Mouse (Mus musculus) megakaryocyte-erythroid progenitor cell, adult 5 weeks (primary cell): ENCODE measurements around the gene Ccdc106. TPM values are rescaled to one million over a fixed set of nuclear protein-coding genes. Genes with fewer than 3 reads are reported as not detected.

Experiments used
- polyA plus RNA-seq: library from polyadenylated mRNA; stranded (reverse); fragments of >175 nt; gene quantifications from 2 replicates; pipeline ENCODE4 v1.2.3, GENCODE M21; 2012

Ccdc106 gene
- polyA plus RNA-seq = 0.83 and 1.2 TPM in 2 replicates

GRCm38 (mm10) chr7:5020000-5020681, at the start of gene Ccdc106, which contains the start of gene Zfp865:
Ccdc106 (plus strand) TSS chr7:5020553.
Zfp865 (plus strand) TSS chr7:5020376.

GRCm38 (mm10) chr7:4971068-4971467, 49.3 kb upstream of the Ccdc106 start, which contains the start of gene Sbk3:
Sbk3 (minus strand) TSS chr7:4971168.

DNA sequence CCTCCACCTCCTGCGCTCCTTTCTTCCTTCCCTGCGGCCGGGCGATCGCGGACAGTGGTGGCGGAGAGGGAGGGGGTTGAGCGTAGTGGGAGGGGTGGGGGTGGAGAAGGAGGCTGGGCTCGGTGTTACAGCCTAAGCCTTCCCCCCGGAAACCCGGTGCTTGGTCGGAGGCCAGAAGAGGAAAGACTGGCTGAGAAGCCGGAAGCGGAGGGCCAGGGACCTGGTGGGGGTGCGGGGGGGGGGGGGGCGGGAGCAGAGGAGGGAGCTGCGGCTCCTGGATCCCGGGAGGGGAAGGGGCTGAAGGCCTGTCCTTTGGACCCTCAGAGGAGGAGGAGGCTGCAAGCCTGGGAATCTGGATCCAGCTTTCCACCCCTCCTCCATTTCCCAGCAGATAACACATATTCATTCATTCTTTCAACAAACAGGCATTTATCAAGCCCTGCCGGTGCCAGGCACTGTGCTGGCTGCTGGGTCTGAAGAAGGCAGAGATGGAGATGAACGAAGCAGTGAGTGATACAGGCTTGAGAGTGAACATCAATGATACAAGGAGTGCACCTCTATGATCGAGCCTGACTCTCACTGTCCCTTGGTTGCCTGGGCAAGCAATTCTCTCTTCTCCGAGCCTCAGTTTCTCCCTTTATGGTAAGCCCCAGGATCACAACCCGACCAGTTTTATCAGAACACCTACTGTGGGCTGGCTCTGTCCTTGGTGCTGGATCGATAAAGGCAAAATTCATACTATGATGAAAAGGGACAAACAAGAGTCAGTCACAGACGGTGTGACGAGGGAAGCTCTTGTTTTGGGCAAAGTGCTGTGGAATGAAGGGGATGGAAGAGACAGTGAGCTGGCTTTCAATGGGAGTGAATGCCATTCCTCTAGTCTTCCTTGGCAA, 24.1 kb upstream of the Ccdc106 start, which contains the start of gene Zfp579:
Gene Zfp579 (minus strand): TSS at position 156 of the 893 bp plus-strand sequence.

GRCm38 (mm10) chr7:5014251-5015117, 5.9 kb upstream of the Ccdc106 start, which contains the start of the genes Zfp524 and Fiz1:
Zfp524 (plus strand) TSS chr7:5014415.
Fiz1 (minus strand) TSS chr7:5014697.

GRCm38 (mm10) chr7:5015118-5016001, 5.0 kb upstream of the Ccdc106 start, which contains the start of gene Gm44973:
Gm44973 (plus strand) TSS chr7:5015496.

GRCm38 (mm10) chr7:5033818-5034217, 13.5 kb downstream of the Ccdc106 start, which contains the start of gene 4632433K11Rik:
4632433K11Rik (plus strand) TSS chr7:5034118.

DNA sequence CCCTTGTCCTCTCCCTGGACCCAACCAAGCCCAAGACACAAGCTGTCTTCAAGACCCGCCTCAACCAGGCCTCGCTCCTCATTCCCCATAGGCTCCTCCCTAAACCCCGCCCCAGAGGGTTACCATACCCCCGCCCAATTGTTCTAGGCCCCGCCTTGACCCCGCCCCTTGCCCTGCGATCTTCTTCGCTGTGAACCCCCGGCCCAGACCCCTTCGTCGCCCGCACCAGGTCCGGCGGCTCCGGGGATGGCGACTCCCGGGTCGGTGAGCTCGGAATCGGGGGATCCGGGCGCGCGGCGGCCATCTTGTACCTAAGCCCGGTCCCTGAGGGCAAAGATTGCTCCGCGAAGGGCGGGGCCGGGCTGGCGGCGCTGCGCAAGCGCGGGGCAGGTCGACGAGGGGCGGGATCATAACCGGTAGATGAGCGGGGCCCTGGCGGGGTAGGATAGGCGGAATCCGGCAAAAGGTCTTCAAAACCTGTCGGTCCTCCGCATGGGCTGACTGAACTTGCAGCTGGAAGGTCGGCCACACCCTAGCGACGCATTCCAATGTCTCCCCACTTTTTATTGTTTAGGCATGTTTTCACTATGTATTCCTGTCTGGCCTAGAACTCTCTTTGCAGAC, 17.9 kb downstream of the Ccdc106 start, which contains the start of gene Zfp784:
Gene Zfp784 (minus strand): TSS at position 338 of the 624 bp plus-strand sequence.

DNA sequence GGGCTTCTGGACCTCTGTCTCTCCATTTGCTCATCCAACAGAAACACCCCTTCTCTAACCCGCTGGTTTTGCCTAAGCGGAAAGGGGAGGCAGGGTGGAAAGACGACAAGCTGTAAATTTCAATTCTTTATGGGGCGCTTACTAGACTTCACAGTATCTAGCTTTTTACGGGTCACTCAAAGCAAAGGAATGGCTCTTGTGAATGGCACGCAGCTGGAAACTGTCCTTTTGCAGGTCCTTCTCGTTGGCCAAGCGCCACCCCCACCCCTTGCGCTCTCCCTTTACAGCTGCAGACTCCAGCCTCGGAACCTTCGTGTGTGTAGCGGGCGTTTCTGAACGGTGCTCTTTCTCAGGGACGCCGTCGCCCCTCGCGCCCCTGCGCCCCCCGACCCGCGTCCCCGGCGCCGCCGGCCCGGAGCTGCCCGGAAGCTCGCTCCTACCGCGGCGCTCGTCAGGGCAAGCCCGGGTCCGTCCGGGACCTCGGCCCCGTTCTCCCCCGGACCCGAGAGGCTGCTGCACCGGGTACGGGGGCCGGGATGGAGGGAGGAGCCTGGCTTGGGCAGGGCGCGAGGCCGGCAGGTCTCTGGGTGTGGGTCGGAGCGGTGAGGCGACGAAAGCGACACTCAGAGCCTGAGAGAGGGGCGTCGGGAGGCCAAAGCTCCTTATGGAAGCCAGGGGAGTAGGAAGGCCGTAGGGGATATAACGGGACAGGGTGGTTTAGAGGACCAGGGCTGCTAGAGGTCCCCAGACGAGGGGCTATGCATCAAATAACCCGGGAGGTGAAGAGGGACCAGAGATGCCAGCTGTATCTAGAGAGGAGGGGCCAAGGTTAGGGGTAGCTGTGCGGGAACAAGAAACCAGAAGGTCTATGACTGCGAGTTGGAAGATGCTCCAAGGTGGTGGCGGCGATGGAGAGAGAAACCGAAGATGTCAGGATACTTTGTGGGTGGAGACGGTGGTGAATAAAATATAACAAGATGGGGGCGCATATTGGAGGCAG, 31.1 kb downstream of the Ccdc106 start, which contains the start of gene Zfp580:
Gene Zfp580 (plus strand): TSS at position 346 of the 1,000 bp plus-strand sequence.

GRCm38 (mm10) chr7:5061774-5062359, 41.5 kb downstream of the Ccdc106 start, which contains the start of gene U2af2:
U2af2 (plus strand) TSS chr7:5062143.

DNA sequence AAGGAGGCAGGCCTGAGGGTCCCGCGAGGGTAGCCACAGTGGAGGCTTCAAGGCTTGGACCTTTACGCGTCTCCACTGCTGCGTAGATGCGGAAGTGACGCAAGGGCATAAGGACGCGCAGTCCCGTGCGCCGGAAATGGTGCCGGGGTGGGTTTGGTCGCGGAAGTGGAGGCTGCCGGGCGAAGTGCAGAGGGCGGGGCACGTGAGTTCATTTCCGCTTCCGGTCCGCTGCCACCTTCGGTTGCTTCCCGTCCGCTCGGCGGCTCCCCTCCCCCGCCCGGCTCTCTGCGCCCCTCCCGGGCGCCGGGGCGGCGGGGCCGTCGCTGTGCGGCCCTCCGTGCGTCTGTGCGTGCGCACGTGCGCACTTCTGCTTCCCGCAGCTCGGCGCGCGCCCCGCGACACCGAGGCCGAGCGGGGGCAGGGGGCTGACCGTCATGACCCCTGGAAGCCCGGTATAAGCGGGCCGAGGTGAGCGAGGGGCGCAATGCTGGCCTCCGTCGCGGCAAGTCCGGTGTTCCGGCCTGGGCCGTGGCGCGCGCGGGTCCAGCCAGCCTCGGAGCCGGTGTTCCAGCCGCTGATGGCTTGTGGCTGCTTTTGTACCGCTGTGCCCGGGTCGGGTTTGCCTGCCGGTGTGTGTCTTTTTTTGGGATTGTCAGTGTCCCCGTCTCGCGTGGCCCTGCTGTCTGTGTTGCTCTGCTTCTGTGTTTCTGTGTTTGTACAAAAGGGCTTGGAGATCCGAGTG, 59.8 kb downstream of the Ccdc106 start, which contains the start of gene Epn1:
Gene Epn1 (plus strand): TSS at position 226 of the 742 bp plus-strand sequence.

Other genes with a start within 250 kb of the Ccdc106 start
- not detected in 2 replicates for gene Fam71e2, start 249.3 kb upstream of the Ccdc106 start, polyA plus RNA-seq
- 0.10 and 1.1 TPM in 2 replicates for gene Il11, start 237.7 kb upstream of the Ccdc106 start, polyA plus RNA-seq
- not detected in 2 replicates for gene Tmem190, start 237.6 kb upstream of the Ccdc106 start, polyA plus RNA-seq
- 57.5 and 58.8 TPM in 2 replicates for gene Tmem238, start 230.9 kb upstream of the Ccdc106 start, polyA plus RNA-seq
- gene Rpl28, start 227.7 kb upstream of the Ccdc106 start, polyA plus RNA-seq = 10,504 and 11,093 TPM in 2 replicates
- 251 TPM in 2 replicates for gene Ube2s, start 208.0 kb upstream of the Ccdc106 start, polyA plus RNA-seq
- 0.24 and 0.79 TPM in 2 replicates for gene Shisa7, start 175.9 kb upstream of the Ccdc106 start, polyA plus RNA-seq
- gene Isoc2b, start 150.3 kb upstream of the Ccdc106 start, polyA plus RNA-seq = 7.7 and 11.8 TPM in 2 replicates
- 27.0 and 29.3 TPM in 2 replicates for gene Isoc2a, start 143.4 kb upstream of the Ccdc106 start, polyA plus RNA-seq
- gene Gm36210, start 114.0 kb upstream of the Ccdc106 start, polyA plus RNA-seq = 0.09 and 0.28 TPM in 2 replicates
- 76.1 and 85.0 TPM in 2 replicates for gene Zfp628, start 105.3 kb upstream of the Ccdc106 start, polyA plus RNA-seq
- gene Nat14, start 98.5 kb upstream of the Ccdc106 start, polyA plus RNA-seq = 1.3 and 1.9 TPM in 2 replicates
- gene Ssc5d, start 94.8 kb upstream of the Ccdc106 start, polyA plus RNA-seq = 0.08 and 0.10 TPM in 2 replicates
- 0.04 and 0.17 TPM in 2 replicates for gene Sbk2, start 56.1 kb upstream of the Ccdc106 start, polyA plus RNA-seq
- gene Sbk3, start 49.4 kb upstream of the Ccdc106 start, polyA plus RNA-seq = not detected in 2 replicates
- 53.1 and 73.1 TPM in 2 replicates for gene Zfp579, start 24.4 kb upstream of the Ccdc106 start, polyA plus RNA-seq
- 49.6 and 56.4 TPM in 2 replicates for gene Zfp524, start 6.1 kb upstream of the Ccdc106 start, polyA plus RNA-seq
- gene Fiz1, start 5.9 kb upstream of the Ccdc106 start, polyA plus RNA-seq = 55.3 and 63.3 TPM in 2 replicates
- not detected in 2 replicates for gene Gm44973, start 5.1 kb upstream of the Ccdc106 start, polyA plus RNA-seq
- gene Zfp865, start 177 bp upstream of the Ccdc106 start, polyA plus RNA-seq = 75.2 and 76.9 TPM in 2 replicates
- gene 4632433K11Rik, start 13.6 kb downstream of the Ccdc106 start, polyA plus RNA-seq = not detected in 2 replicates
- 1.3 and 2.7 TPM in 2 replicates for gene Zfp784, start 17.9 kb downstream of the Ccdc106 start, polyA plus RNA-seq
- gene Zfp580, start 31.0 kb downstream of the Ccdc106 start, polyA plus RNA-seq = 36.3 and 49.1 TPM in 2 replicates
- gene U2af2, start 41.6 kb downstream of the Ccdc106 start, polyA plus RNA-seq = 486 and 623 TPM in 2 replicates
- 527 and 560 TPM in 2 replicates for gene Epn1, start 59.7 kb downstream of the Ccdc106 start, polyA plus RNA-seq
- gene Rfpl4, start 96.4 kb downstream of the Ccdc106 start, polyA plus RNA-seq = not detected in 2 replicates
- 0.11 TPM in 1 of 2 replicates, not detected in the other for gene Rasl2-9, start 105.4 kb downstream of the Ccdc106 start, polyA plus RNA-seq
- gene Vmn1r55, start 129.1 kb downstream of the Ccdc106 start, polyA plus RNA-seq = not detected in 2 replicates
- not detected in 2 replicates for gene Vmn1r56, start 176.2 kb downstream of the Ccdc106 start, polyA plus RNA-seq
- gene Vmn1r57, start 197.9 kb downstream of the Ccdc106 start, polyA plus RNA-seq = not detected in 2 replicates